Mouse (Mus musculus): ENCODE measurements around the gene Emg1.

DNA sequence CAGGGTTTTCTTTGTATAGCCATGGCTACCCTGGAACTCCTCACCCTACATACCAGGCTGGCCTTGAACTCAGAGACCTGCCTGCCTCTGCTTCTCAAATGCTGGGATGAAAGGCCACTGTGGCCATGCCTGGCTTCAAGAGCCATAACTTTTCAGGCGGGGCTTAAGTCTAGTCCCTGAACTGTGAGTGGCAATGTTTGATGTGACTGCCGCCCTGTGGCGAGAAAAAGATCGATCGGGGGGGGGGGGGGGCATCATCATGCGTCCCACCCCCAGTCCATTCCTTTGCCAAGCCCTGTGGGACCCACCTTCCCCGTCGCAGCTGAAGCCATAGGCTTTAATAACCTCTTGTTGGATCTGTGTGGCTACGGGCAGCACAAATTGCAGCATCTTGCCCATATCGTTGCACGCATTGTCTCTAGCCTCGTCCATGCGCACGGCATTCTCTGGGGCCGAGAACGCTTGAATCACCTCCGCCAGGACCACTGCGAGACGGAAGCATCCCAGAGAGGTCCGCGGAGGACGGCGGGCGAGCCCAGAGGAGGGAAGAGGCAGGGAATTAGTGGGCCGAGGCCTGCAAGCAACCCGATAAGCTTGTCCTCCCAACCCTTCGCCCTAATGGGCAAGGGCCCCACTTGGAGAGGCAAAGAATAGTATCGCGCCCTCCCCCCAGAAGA is 28.4 kb upstream of the Emg1 start:
- peak; percentile 39 for TF ChIP-seq CTCF (IDR thresholded peaks at IDR 0.05; ENCODE audit: low read depth, low read length)
- no peak for TF ChIP-seq POLR2A (IDR thresholded peaks at IDR 0.05; ENCODE audit: extremely low read depth, insufficient read depth, low read length)

Measured in liver, adult 2 months (tissue).